Mouse (Mus musculus) natural killer cell, adult 2 months (primary cell): ENCODE results near the gene Prdm16.

Source experiments
- DNase-seq, 2 experiments: peaks; one replicate each; pipeline ENCODE4 v3.0.0; 2022; ENCODE audit warnings: low spot score in 2 of 2

Prdm16 gene

DNA sequence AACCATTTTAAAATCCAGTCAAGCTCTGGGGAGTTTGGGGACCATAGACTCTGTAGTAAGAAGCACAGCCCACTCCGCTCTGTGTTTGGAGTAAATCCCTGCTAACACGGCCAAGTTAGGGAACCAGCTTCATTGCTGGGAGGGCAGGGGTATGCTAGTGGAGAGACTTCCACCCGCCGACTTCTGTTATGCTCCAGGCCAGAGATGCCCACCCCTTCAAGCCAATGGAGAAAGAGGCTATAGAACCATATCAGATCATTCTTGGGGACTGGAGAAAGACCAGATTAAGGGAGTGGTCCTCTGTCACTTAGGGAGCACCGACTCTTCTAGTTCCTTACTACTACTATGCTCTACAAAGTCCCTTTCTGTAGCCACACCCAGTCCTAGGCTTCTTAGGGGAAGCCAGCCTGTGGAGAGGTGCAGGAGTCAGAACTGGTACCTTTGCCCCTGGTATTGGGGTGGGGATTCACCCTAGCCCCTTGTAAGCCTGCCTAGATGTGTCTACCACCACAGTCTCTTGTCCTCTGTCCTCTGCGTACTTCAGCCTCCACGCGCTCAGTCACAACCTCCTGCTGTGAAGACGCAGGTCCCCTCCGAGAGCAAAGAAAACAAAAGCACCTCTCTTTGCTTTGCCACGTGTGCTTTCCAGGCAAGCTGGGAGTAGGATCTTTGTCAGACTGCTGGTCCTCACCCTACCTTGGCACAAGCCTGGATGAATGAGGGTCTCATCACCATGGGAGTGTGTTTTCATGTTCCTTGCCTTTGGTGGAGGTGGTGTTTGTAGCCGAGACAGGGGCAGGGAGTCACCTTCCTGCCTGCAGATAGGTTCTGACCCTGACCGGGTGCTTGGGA lies 3.1 kb upstream of the Prdm16 start:
- DNase-seq, result no peak

DNA sequence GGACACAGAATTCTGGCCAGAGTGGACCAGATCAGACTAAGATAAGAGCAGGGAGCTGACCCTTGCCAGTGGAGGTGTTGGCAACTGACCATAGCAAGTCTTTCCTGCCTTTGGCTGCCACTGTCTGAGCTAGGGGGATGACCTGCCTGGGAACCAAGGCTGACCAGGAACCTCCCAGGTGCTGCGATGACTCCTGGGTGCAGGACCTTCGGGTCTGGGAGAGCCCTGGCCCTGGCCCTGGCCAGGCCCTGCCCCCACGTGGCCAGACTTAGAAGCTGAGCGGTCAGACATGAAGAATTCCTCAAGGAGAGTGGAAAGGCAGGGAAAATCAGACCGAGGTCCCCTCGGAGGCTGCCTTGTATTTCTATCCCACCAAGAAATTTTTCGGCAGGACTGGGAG lies 2.5 kb upstream of the Prdm16 start:
- DNase-seq, result no peak

DNA sequence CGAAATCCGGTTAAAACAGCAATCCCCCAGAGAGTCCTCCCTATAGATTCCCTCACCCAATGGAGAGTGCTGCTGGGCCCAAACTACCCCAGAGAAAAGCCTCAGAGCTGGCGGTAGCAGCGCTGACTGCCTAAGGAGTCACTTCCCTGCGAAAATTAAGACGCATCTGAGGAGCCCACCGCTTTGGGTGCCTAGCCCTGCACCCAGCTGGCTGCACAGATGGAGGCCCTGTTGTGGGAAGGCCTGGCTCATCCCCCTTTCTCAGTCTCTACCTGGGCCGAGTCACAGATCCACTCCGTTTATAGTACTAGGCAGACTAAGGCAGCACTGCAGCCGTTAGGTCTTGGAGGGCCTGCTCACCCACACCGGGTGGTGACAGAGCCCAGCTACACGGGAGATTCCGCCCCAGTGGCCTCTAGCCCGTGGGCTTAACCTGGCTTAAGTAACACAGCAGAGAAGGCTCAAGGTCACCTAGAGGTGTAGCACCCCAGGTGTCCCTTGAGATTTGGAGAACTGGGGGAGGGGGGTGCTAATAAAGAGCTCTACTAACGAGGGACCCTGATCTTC lies 1.7 kb upstream of the Prdm16 start:
- DNase-seq, result no peak

DNA sequence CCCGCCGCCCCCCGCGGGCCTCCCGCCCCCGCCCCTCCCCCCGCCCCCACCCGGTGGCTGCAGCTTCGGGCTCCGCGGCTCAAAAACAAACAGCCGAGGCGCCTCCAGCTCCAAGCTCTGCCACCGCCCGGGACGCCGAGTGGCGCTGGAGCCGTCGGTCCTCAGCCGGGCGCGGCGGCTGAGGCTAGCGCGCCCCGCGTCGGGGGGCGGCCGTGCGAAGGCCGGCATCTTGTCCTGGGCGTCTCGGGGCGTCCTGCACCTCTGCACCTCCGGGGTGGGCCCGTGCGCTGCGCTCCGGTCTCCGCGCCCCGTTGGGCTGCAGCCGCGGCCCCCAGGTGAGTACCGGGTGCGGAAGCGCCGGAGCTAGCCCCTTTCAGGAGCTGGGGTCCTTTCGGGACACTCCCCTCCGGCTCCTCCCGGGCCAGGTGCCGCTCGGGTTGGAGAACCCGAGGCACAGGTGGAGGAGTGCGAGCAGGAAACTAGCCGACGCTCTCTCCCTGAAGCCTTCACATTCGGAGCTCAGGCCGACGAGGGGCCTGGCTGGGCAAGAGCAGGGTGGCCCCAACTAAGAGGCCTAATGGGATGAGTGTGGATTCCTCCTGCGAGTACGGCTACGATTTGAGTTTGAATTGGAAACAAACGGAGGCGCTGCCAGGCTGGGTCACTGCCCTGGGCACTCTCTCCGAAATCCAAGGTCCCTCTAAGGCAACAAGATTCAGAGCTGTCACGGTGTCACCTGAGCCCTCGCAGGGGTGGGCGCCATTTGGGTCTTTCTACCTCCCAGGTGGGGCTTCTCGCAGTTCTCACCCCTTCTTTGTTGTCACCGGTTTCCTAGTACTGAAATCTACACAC lies 1.0 kb upstream of the Prdm16 start:
- no peak for DNase-seq

DNA sequence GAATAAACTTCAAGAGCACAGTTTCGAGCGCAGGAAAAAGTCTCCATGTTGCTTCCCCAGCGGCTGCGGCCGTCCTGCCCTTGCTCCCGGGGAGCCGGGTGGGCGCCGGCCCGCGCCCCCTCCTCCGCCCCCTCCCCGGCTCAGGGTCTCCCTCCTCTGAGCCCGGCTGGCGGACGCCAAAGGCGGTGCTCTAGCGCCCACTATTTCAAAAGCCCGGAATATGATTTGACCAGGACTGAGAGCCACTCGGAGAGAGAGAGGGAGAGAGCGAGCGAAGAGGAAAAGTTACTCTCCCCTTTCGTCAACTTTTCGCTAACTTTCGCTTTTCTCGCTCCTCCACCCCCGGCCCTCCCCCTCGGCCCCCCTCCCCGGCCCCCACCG lies 630 bp downstream of the Prdm16 start:
- DNase-seq, result no peak

GRCm38 (mm10) chr4:154635241-154636052 lies 1.2 kb downstream of the Prdm16 start:
- no peak for DNase-seq

DNA sequence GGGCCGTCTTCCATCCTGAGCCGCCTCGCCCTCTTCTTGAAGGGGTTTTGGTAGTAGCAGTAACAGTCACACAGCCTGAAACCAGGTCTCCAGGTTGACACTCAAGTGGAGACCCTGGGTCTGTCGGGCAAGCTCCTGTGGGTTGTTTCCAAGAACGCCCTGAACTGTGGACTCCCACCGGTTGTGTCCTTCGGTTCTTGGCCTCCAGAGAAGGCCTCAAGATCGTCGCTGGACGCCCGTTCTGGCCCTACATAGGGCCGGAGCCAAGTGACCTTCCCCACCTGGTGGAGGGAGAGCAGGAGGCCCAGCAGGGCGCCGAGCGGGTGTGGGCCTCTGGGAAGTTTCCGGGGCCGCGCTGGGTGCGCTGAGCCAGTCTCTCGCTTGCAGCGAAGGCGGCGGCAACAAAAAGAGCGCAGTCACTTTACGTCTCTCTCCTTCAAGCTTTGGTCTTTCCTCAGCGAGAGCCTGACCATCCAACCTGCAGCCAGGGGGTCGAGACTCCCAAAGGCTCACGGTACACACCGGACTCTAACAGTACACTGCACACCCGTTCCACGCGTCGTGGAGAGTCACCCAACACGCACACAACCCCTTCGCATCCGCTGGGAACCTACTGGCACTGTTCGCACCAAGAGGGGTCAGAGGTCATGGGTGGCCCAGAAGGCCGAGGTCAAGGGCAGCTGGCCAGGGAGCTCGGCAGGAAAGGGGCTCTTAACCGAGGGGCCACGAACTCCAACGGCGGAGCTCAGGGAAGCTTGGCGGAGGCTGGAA lies 2.0 kb downstream of the Prdm16 start:
- DNase-seq, result no peak

DNA sequence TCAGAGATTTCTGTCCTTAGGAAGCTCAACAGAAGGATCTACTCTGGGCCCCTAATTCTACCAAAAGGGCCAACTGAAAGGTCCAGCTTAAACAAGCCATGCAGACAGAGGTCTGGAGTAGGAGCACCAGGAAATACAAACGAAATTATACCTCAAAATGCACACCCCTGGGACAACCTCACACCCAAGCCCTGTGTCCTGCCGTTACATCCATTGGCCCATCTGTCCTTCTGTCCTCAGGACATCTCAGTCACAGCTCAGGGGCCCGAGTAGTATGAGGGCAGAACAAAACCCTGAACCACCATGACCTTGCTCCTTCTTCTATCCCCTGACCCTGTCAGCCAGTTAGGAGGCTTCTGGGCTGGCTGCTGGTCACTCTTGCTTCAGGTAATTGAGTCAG lies 2.7 kb downstream of the Prdm16 start:
- DNase-seq, result no peak

GRCm38 (mm10) chr4:154632800-154633764 lies 3.6 kb downstream of the Prdm16 start:
- no peak for DNase-seq

DNA sequence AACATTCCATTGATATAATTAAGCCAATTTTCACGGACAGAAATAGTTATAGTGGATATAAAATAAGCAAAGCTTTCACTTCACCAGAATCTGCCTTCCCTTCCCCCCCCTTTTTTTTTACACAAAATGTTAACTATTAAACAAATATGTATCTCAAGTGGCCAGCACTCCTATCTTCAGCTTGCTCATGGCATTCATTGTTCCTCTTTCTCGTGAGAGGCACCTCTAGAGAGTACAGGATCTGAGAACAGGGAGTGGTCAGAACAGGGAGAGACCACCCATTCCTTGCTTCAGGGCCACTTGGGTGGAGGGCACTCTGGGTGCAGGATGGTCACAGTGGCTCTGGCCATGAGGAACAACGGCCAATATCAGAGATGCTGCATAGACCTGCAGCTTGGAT lies 5.9 kb downstream of the Prdm16 start:
- no peak for DNase-seq

- DNase-seq, result no peak
Measured at GRCm38 (mm10) chr4:154627419-154628142, 9.1 kb downstream of the Prdm16 start.

DNA sequence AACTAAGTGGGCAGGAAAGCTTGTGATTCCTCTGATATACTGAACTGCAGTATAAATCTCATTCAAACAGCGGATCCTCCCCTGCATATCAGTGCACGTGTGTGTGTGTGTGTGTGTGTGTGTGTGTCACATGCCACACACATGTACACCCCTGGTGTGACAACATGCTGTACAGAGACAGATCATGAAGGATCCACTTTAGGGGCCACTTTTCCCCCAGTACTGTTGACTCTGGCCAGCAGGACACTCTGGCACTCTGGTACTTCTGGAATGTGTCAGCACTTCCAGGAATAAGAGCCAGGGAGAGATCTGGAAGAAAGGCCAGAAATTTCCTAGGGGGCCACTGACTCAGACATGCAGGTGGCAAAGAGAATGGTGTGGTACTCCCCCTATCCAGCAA lies 10.4 kb downstream of the Prdm16 start:
- DNase-seq, result no peak

DNA sequence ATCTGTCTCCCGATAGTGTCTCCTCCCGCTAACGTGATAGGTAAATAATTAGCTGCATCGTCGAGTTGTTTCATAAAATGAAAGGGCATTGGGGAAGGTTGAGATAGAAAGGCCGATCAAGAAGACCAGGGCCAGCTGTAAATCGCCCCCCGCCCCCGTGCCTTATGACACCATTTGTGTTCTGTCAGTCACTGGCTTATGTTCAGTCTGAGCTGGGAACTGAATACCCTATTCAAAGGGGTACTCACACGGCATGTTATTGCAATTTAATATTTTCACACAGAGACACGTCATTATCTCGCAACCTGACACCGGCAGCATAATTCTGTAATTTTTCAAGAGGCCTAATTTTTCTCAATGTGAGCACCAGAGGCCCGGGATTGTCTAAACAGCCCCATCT lies 11.0 kb downstream of the Prdm16 start:
- no peak for DNase-seq

DNA sequence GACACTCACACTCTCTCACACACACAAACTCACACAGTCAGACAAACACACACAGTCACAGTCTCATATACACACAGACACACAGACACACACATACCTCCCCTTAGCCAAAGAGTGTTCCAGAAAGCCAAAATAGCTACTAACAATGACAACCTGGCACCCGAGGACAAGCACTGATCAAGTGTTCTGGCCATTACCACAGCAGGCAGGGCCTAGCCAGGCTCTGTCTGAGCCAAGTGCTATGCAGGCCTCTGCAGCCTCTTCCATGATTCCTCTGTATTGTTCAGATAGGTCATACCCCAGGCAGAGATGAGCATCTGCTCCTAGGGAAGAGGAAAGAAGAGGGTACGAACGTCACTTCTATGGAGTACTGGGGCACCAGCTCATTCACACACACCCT lies 13.4 kb downstream of the Prdm16 start:
- no peak for DNase-seq

- no peak for DNase-seq
Measured at GRCm38 (mm10) chr4:154622521-154622920, 14.2 kb downstream of the Prdm16 start.

- DNase-seq, result no peak
Measured at GRCm38 (mm10) chr4:154611167-154611566, 25.5 kb downstream of the Prdm16 start.

DNA sequence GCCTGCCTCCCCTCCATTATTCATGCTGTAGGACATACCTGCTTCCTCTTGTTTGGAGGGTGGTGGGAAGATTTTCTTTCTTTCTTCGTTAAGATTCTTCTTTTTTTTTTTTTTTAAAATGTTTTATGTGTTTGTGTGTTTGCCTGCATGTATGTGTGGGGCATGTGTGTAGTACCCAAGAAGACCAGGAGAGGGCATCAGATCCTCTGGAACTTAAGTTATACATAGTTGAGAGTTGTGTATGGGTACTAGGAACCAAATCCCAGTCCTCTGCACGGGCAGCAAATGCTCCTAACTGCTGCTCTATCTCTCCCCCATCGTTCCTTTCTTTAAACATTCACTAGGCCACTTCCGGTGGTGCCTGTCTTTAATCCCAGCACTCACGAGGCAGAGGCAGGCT lies 28.9 kb downstream of the Prdm16 start:
- no peak for DNase-seq

GRCm38 (mm10) chr4:154604442-154604830 lies 32.2 kb downstream of the Prdm16 start:
- DNase-seq, result no peak
